Comparison of ENCODE assay signal across 16 mouse cellular contexts in genomic region chr15:100635239-100635638, GRCm38 (mm10). TPM values are rescaled to one million over a fixed set of nuclear protein-coding genes. Genes with fewer than 3 reads are reported as not detected.
DNase-seq lines count a peak whose midpoint lies in the region; ATAC-seq and TF ChIP-seq lines count a peak whose summit lies in the region.
"Had no signal": no experiment of that assay in that cellular context is flagged by ENCODE, and none has a peak within 500 bp of the region (broad histone marks: within the 10 kb centered on the region; RNA-seq: fewer than 3 reads in every experiment).

No protein-coding gene starts in this region.

- H3K9ac ChIP-seq in kidney, embryonic 16.5 days (replicated peaks; ENCODE audit: low read length), result no peak overlapping the region; the same call in 1 of the 2 replicates
- no peak overlapping the region for H3K9ac ChIP-seq in liver, embryonic 15.5 days
- H3K9ac ChIP-seq: neural tube, embryonic 15.5 days had no signal

- no peak for ATAC-seq in kidney, embryonic 16.5 days (ENCODE audit: low FRiP score, low TSS enrichment)
- no peak for ATAC-seq in liver, embryonic 15.5 days (ENCODE audit: insufficient read depth)
- ATAC-seq: Patski had no signal

- H3K9me3 ChIP-seq in kidney, embryonic 16.5 days (ENCODE audit: low read length), result no peaks in the 10 kb centered on the region
- no peaks in the 10 kb centered on the region for H3K9me3 ChIP-seq in liver, embryonic 15.5 days (replicated peaks)
- H3K9me3 ChIP-seq: neural tube, embryonic 15.5 days had no signal

- peaks cover 16% of the 10 kb centered on the region for H3K27me3 ChIP-seq in kidney, embryonic 16.5 days (ENCODE audit: insufficient read depth, low read length)
- H3K27me3 ChIP-seq in liver, embryonic 15.5 days, result peaks cover 60% of the 10 kb centered on the region
- H3K27me3 ChIP-seq: Patski had no signal

- H3K4me1 ChIP-seq in kidney, embryonic 16.5 days (ENCODE audit: insufficient read depth, low read length), result peaks cover 38% of the 10 kb centered on the region
- peaks cover 21% of the 10 kb centered on the region for H3K4me1 ChIP-seq in brown adipose tissue, adult 24 weeks (ENCODE audit: control insufficient read depth, insufficient read depth, insufficient read length, low read length)
- H3K4me1 ChIP-seq in liver, embryonic 15.5 days (replicated peaks), result peaks cover 45% of the 10 kb centered on the region

- peak overlapping the region; percentile 82 for H3K4me3 ChIP-seq in gastrocnemius, adult 2 months
- H3K4me3 ChIP-seq in kidney, embryonic 16.5 days (ENCODE audit: low read length), result peak overlapping the region; percentile 69
- H3K4me3 ChIP-seq in brown adipose tissue, adult 24 weeks (ENCODE audit: insufficient read depth, low read depth, low read length), result peak overlapping the region; percentile 91
- no peak overlapping the region for H3K4me3 ChIP-seq in liver, embryonic 15.5 days (replicated peaks)
- H3K4me3 ChIP-seq: layer of hippocampus, adult 2 months had no signal

- H3K36me3 ChIP-seq in kidney, embryonic 16.5 days (ENCODE audit: insufficient read depth, low read length), result no peaks in the 10 kb centered on the region
- H3K36me3 ChIP-seq in liver, embryonic 15.5 days (replicated peaks), result no peaks in the 10 kb centered on the region
- H3K36me3 ChIP-seq: neural tube, embryonic 15.5 days had no signal

- no peak for DNase-seq in gastrocnemius, adult 2 months
- DNase-seq in gastrocnemius, postnatal 10 days, result no peak
- DNase-seq in kidney, postnatal 36 days, result no peak
- no peak for DNase-seq in cerebellum, postnatal 25 days
- DNase-seq in adrenal gland, postnatal 25 days, result no peak
- DNase-seq: adrenal gland, postnatal 36 days; cerebellum, adult 2 months; left cerebral cortex, postnatal 4 days; midbrain, embryonic 14.5 days; thymus, postnatal 36 days had no signal

- 14% methylated on average over 9 of the region's 9 CpGs for WGBS in kidney, embryonic 16.5 days
- WGBS in liver, embryonic 15.5 days (ENCODE audit: insufficient replicate concordance), result 10% methylated on average over 9 of the region's 9 CpGs

- intact Hi-C loops in gastrocnemius, adult 2 months (cut with DNase I), result no loop called here

- H3K4me2 ChIP-seq in kidney, embryonic 16.5 days (replicated peaks; ENCODE audit: low read depth, low read length), result peak overlapping the region; percentile 92
- H3K4me2 ChIP-seq in liver, embryonic 15.5 days, result 0 out of 2 replicates have a peak overlapping the region, but pooled peaks have one; percentile 1

- no peak for TF ChIP-seq CTCF in gastrocnemius, adult 2 months (IDR thresholded peaks at IDR 0.05)

- H3K27ac ChIP-seq in gastrocnemius, adult 2 months, result peak overlapping the region; percentile 12; the same call in 1 of the 2 replicates
- no peak overlapping the region for H3K27ac ChIP-seq in kidney, embryonic 16.5 days (ENCODE audit: low read length)
- H3K27ac ChIP-seq in brown adipose tissue, adult 24 weeks (replicated peaks; ENCODE audit: low read depth, low read length), result no peak overlapping the region
- H3K27ac ChIP-seq in liver, embryonic 15.5 days (replicated peaks), result no peak overlapping the region
- H3K27ac ChIP-seq: layer of hippocampus, adult 2 months; neural tube, embryonic 15.5 days had no signal

RNA-seq across cellular contexts. Expression of gene Smagp, which starts 1.5 kb away (rescaled TPM):
- total RNA-seq in gastrocnemius, adult 2 months (2021), result 1 to 10 TPM; 1.9 to 3.5 TPM
- 1 to 10 TPM; 6.5 to 8.6 TPM for total RNA-seq in gastrocnemius, postnatal 10 days (2021)
- polyA plus RNA-seq in kidney, embryonic 16.5 days (2015; fragmentation: Nextera tagmentation; extraction: Ambion mirVana), result 41.6 and 45.4 TPM in 2 replicates
- 25.6 and 29.4 TPM in 2 replicates for polyA plus RNA-seq in brown adipose tissue, adult 24 weeks (2012; ENCODE audit: insufficient read depth, insufficient read length, missing spikeins)
- 9.3 and 10.8 TPM in 2 replicates for polyA plus RNA-seq in liver, embryonic 15.5 days (2015; fragmentation: Nextera tagmentation; extraction: Ambion mirVana)
- total RNA-seq in adrenal gland, postnatal 25 days (2021), result 37.9 and 39.0 TPM in 2 replicates

RNA-seq across cellular contexts. Expression of gene Dazap2, which starts 20.1 kb away (rescaled TPM):
- 10 to 100 TPM; 61.3 to 72.4 TPM for total RNA-seq in gastrocnemius, adult 2 months (2021)
- total RNA-seq in gastrocnemius, postnatal 10 days (2021), result 10 to 100 TPM; 64.8 to 67.8 TPM
- polyA plus RNA-seq in kidney, embryonic 16.5 days (2015; fragmentation: Nextera tagmentation; extraction: Ambion mirVana), result 262 and 290 TPM in 2 replicates
- 128 and 130 TPM in 2 replicates for polyA plus RNA-seq in brown adipose tissue, adult 24 weeks (2012; ENCODE audit: insufficient read depth, insufficient read length, missing spikeins)
- 145 and 148 TPM in 2 replicates for polyA plus RNA-seq in liver, embryonic 15.5 days (2015; fragmentation: Nextera tagmentation; extraction: Ambion mirVana)
- total RNA-seq in adrenal gland, postnatal 25 days (2021), result 234 and 249 TPM in 2 replicates

RNA-seq across cellular contexts. Expression of gene Bin2, which starts 34.1 kb away (rescaled TPM):
- under 1 TPM in 1 of 2 experiments, not detected in 1; 0.69 TPM for total RNA-seq in gastrocnemius, adult 2 months (2021)
- 1 to 10 TPM in 1 of 2 experiments, under 1 TPM in 1; 0.59 to 2.0 TPM for total RNA-seq in gastrocnemius, postnatal 10 days (2021)
- polyA plus RNA-seq in kidney, embryonic 16.5 days (2015; fragmentation: Nextera tagmentation; extraction: Ambion mirVana), result 2.1 and 3.0 TPM in 2 replicates
- 0.79 and 1.4 TPM in 2 replicates for polyA plus RNA-seq in brown adipose tissue, adult 24 weeks (2012; ENCODE audit: insufficient read depth, insufficient read length, missing spikeins)
- 18.2 and 22.2 TPM in 2 replicates for polyA plus RNA-seq in liver, embryonic 15.5 days (2015; fragmentation: Nextera tagmentation; extraction: Ambion mirVana)
- total RNA-seq in adrenal gland, postnatal 25 days (2021), result 1.3 and 1.8 TPM in 2 replicates
- polyA plus RNA-seq: Patski had no signal

RNA-seq across cellular contexts. Expression of gene Pou6f1, which starts 35.5 kb away (rescaled TPM):
- total RNA-seq in gastrocnemius, adult 2 months (2021), result 10 to 100 TPM; 12.9 to 13.1 TPM
- 10 to 100 TPM; 11.1 to 13.2 TPM for total RNA-seq in gastrocnemius, postnatal 10 days (2021)
- polyA plus RNA-seq in kidney, embryonic 16.5 days (2015; fragmentation: Nextera tagmentation; extraction: Ambion mirVana), result 10.1 and 10.2 TPM in 2 replicates
- 9.6 and 16.4 TPM in 2 replicates for polyA plus RNA-seq in brown adipose tissue, adult 24 weeks (2012; ENCODE audit: insufficient read depth, insufficient read length, missing spikeins)
- 0.14 and 0.37 TPM in 2 replicates for polyA plus RNA-seq in liver, embryonic 15.5 days (2015; fragmentation: Nextera tagmentation; extraction: Ambion mirVana)
- total RNA-seq in adrenal gland, postnatal 25 days (2021), result 18.3 and 20.5 TPM in 2 replicates

RNA-seq across cellular contexts. Expression of gene Cela1, which starts 52.5 kb away (rescaled TPM):
- total RNA-seq in gastrocnemius, adult 2 months (2021), result not detected
- 1 to 10 TPM in 1 of 2 experiments, not detected in 1; 1.2 TPM for total RNA-seq in gastrocnemius, postnatal 10 days (2021)
- polyA plus RNA-seq in kidney, embryonic 16.5 days (2015; fragmentation: Nextera tagmentation; extraction: Ambion mirVana), result 27.1 and 41.9 TPM in 2 replicates
- polyA plus RNA-seq in brown adipose tissue, adult 24 weeks (2012; ENCODE audit: insufficient read depth, insufficient read length, missing spikeins), result 19.3 and 22.2 TPM in 2 replicates
- polyA plus RNA-seq in liver, embryonic 15.5 days (2015; fragmentation: Nextera tagmentation; extraction: Ambion mirVana), result 17.0 and 22.6 TPM in 2 replicates
- total RNA-seq in adrenal gland, postnatal 25 days (2021), result 58.0 and 58.6 TPM in 2 replicates
